Mouse (Mus musculus) adrenal gland, adult 10 weeks (tissue): ENCODE measurements around the gene Zkscan8. TPM values are rescaled to one million over a fixed set of nuclear protein-coding genes. Genes with fewer than 3 reads are reported as not detected.

Source experiments
- polyA plus RNA-seq: library from polyadenylated mRNA; stranded (reverse); fragments of 350-450 nt; fragmentation: Illumina TruSeq; extraction: RNeasy Lipid Tissue Mini Kit (QIAGEN cat#74804); gene quantifications from one replicate; pipeline ENCODE4 v1.2.3, GENCODE M21; 2014; ENCODE audit warnings: low read depth, low replicate concordance

The Zkscan8 gene
- polyA plus RNA-seq = 41.5 TPM

DNA sequence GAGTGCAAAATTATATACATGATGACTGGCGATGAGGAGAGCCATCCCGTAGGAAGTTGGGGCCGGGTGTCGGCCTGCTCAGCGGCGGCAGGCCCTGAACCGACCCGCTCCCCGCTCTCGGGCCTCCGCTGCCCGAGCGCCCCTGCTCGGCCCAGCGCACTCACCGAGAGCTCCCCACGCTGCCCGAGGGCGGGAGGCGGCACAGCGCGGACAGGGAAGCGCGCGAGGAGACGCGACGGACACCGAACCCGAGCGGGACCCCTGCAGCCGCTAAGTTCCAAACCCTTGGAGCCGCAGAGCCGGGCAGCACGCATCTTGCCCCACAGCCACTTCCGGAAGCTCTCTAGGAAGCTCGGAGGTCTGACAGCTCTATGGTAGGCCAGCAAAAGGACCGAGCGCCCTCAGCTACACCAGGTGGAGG lies at the start of gene Zkscan8:
Gene Zkscan8 (minus strand): TSS at position 340 of the 421 bp plus-strand sequence.

DNA sequence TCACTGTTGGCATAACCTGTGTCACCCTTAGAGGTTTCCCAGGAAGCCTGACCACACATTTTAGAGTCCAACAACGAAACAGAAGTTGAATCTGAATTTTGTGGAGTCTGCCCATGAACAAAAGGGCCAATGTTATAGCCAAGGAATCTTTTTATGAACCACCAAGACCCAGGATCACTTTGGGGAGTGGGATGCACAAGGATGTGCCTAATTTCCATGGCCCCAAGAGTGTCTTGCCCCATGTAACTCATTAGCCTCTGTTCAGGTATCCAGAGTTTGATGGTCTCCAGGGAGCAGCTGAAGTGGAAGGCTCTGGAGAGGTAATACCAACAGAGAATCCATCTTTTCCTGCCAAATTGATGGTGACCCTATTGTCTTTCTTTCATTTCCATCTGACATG lies 28.9 kb upstream of the Zkscan8 start, which contains the start of gene Olfr1535:
Gene Olfr1535 (minus strand): TSS at position 101 of the 400 bp plus-strand sequence.

DNA sequence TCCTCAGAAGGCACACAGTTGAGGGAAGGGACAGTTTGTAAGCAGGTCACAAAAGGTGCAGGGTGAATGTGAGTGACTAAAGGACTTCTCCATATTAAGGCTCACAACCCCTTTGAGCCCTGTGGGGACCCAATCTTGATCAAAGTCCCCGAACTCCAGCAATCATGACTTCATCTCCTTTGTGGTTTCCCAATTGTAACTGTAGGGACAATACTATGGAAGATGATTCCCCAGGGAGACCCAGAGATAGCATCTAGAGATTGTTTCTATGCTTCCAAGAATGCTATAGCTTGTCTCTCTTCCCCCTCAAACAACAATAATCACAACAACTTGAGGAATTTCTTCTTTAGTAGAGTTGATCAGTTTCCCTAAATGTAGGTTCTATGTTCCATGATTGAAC lies 11.8 kb upstream of the Zkscan8 start, which contains the start of gene Olfr1366:
Gene Olfr1366 (minus strand): TSS at position 101 of the 400 bp plus-strand sequence.

DNA sequence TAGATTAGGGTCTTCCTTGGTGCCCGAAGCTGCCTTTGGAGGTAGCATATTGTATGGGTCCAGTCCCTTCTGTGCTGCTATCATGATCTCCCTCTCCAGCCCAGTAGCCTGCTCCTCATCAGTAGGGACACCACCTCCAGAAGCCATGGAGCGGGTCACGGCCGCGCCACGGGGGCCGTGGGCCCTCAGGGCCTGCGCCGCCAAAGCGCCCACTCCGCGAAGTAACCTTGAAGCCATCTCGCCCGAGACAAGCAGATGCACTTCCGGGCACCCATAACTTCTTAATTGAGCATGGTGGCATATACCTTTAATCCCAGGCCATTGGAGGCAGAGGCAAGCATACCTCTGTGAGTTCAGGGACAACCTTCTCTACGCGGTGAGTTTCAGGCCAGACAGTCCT lies 29.7 kb downstream of the Zkscan8 start, which contains the start of gene Gm11273:
Gene Gm11273 (minus strand): TSS at position 237 of the 400 bp plus-strand sequence.

DNA sequence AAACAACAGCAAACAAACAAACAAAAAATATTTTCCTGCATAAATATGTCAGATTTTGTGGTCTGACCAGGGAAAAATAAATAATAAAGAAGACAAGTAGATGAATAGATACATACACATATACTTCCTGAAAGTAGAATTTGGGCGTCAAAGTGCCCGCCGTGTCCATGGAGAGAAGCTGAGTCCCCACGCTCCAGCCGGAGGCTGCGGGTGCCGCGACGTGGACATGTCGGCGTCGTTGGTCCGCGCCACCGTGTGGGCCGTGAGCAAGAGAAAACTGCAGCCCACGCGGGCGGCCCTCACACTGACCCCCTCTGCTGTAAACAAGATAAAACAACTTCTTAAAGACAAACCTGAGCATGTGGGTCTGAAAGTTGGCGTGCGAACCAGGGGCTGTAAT lies 35.8 kb downstream of the Zkscan8 start, which contains the start of gene AK157302:
Gene AK157302 (plus strand): TSS at position 144 of the 400 bp plus-strand sequence.

GRCm38 (mm10) chr13:21478759-21479670 lies 51.9 kb downstream of the Zkscan8 start, which contains the start of the genes Zkscan4 and Gm10065:
Gene Zkscan4, plus strand, starts transcription at chr13:21478907.
Gene Gm10065, minus strand, starts transcription at chr13:21479441.

DNA sequence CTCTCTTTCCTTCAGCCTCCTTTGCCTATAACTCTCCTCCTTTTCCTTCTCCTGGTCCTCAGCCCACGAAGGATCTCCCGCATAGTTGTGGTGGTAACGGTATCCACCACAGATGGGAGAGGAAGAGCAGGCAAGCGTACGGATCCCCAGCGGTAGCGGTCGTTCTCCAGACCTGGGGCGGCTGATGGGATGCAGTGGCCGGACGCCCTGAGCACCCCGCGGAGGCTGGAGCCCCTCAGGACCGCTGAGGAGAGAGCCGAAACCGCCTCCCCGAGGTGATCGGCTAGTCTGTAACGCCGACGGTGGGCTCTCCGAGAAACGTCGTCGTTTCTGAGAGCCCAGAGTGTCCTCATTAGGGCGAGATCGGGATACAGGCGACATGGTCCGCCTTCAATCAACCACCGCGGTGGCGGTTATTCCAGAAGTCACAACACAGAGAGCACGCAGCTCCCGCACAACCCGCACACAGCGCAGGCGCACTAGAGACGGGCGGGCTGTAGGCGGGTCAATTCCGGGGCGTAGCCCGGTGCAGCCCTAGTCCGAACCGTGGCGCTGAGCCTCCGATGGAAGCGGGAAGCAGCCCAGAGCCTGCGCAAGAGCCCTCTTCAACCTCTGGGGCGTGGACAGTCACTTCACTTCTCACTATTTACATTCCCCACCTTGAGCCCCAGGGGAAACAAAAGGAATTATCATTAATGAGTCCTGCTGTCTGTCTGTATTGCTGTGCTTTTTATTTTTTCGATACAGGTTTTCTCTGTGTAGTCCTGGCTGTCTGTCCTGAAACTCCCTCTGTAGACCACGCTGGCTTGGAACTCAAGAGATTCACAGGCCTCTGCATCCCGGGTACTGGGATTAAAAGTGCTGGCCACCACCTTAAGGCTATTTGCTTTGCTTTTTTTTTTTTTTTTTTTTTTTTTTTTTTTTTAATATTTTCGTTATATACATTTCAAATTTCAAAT lies 62.6 kb downstream of the Zkscan8 start, which contains the start of gene Nkapl:
Gene Nkapl (minus strand): TSS at position 449 of the 959 bp plus-strand sequence.

Other genes with a start within 250 kb of the Zkscan8 start
- gene Gpx5, start 238.4 kb downstream of the Zkscan8 start, polyA plus RNA-seq = 2.4 TPM
- not detected for gene Gpx6, start 219.0 kb downstream of the Zkscan8 start, polyA plus RNA-seq
- gene Olfr1367, start 184.2 kb downstream of the Zkscan8 start, polyA plus RNA-seq = not detected
- gene Zscan12, start 168.3 kb downstream of the Zkscan8 start, polyA plus RNA-seq = 17.1 TPM
- 88.2 TPM for gene Zkscan3, start 128.4 kb downstream of the Zkscan8 start, polyA plus RNA-seq
- 4.0 TPM for gene Pgbd1, start 90.1 kb downstream of the Zkscan8 start, polyA plus RNA-seq
- gene Zscan26, start 77.4 kb downstream of the Zkscan8 start, polyA plus RNA-seq = 95.7 TPM
- gene Nkapl, start 62.6 kb downstream of the Zkscan8 start, polyA plus RNA-seq = 2.3 TPM
- gene Zkscan4, start 52.2 kb downstream of the Zkscan8 start, polyA plus RNA-seq = 1.8 TPM
- gene Gm10065, start 51.7 kb downstream of the Zkscan8 start, polyA plus RNA-seq = not detected
- gene AK157302, start 35.9 kb downstream of the Zkscan8 start, polyA plus RNA-seq = 5.3 TPM
- not detected for gene Gm11273, start 29.7 kb downstream of the Zkscan8 start, polyA plus RNA-seq
- not detected for gene Olfr1366, start 11.7 kb upstream of the Zkscan8 start, polyA plus RNA-seq
- gene Olfr1535, start 28.8 kb upstream of the Zkscan8 start, polyA plus RNA-seq = not detected
- not detected for gene Olfr1364, start 50.6 kb upstream of the Zkscan8 start, polyA plus RNA-seq
- not detected for gene Olfr1362, start 82.9 kb upstream of the Zkscan8 start, polyA plus RNA-seq
- gene Olfr11, start 111.4 kb upstream of the Zkscan8 start, polyA plus RNA-seq = not detected
- not detected for gene Olfr1361, start 132.3 kb upstream of the Zkscan8 start, polyA plus RNA-seq
- gene Olfr1360, start 146.3 kb upstream of the Zkscan8 start, polyA plus RNA-seq = not detected
- not detected for gene Olfr1359, start 167.0 kb upstream of the Zkscan8 start, polyA plus RNA-seq
- not detected for gene Hist1h2bl, start 185.0 kb upstream of the Zkscan8 start, polyA plus RNA-seq
- not detected for gene Hist1h2ai, start 185.3 kb upstream of the Zkscan8 start, polyA plus RNA-seq
- not detected for gene Hist1h3h, start 186.5 kb upstream of the Zkscan8 start, polyA plus RNA-seq
- not detected for gene Hist1h2bm, start 190.9 kb upstream of the Zkscan8 start, polyA plus RNA-seq
- gene Hist1h4j, start 203.9 kb upstream of the Zkscan8 start, polyA plus RNA-seq = not detected
- gene Hist1h4k, start 219.4 kb upstream of the Zkscan8 start, polyA plus RNA-seq = not detected
- gene Hist1h2ak, start 222.7 kb upstream of the Zkscan8 start, polyA plus RNA-seq = not detected
- not detected for gene Hist1h2bn, start 223.0 kb upstream of the Zkscan8 start, polyA plus RNA-seq
- gene Hist1h1b, start 249.5 kb upstream of the Zkscan8 start, polyA plus RNA-seq = not detected